Mouse (Mus musculus) heart, adult 11 months (tissue): ENCODE measurements at regions not wholly inside any gene's neighbourhood (a gene's known extent, or its start where the extent isn't known, plus 50 kb on each side); places are given as distances from the start of the nearest gene placed in this dataset.
A peak's percentile ranks its signal among the peaks of the same experiment; 100 is the strongest.

Source experiments
- DNase-seq: peaks from one replicate; pipeline ENCODE4 v3.0.0; 2022

- DNase-seq, result peak; percentile 16
Measured at GRCm38 (mm10) chr1:138771307-138772011, 76.9 kb downstream of the Lhx9 start.

GRCm38 (mm10) chr1:138762876-138763275, 85.5 kb downstream of the Lhx9 start:
- peak; percentile 29 for DNase-seq

GRCm38 (mm10) chr1:138757777-138758176, 90.6 kb downstream of the Lhx9 start:
- peak; percentile 36 for DNase-seq

GRCm38 (mm10) chr1:138733308-138733707, 113.4 kb upstream of the Nek7 start:
- no peak for DNase-seq

GRCm38 (mm10) chr1:138731008-138731407, 111.1 kb upstream of the Nek7 start:
- no peak for DNase-seq

- no peak for DNase-seq
Measured at GRCm38 (mm10) chr1:138729089-138729699, 109.3 kb upstream of the Nek7 start.

- no peak for DNase-seq
Measured at GRCm38 (mm10) chr1:138720728-138721127, 100.8 kb upstream of the Nek7 start.

- DNase-seq, result no peak
Measured at GRCm38 (mm10) chr1:138719297-138719696, 99.4 kb upstream of the Nek7 start.

- DNase-seq, result no peak
Measured at GRCm38 (mm10) chr1:138716991-138717390, 97.0 kb upstream of the Nek7 start.

- no peak for DNase-seq
Measured at GRCm38 (mm10) chr1:138715162-138715561, 95.2 kb upstream of the Nek7 start.

GRCm38 (mm10) chr1:138709229-138709608, 89.3 kb upstream of the Nek7 start:
- DNase-seq, result no peak

GRCm38 (mm10) chr1:138708507-138709228, 88.7 kb upstream of the Nek7 start:
- no peak for DNase-seq

GRCm38 (mm10) chr1:138707913-138708312, 88.0 kb upstream of the Nek7 start:
- no peak for DNase-seq

- DNase-seq, result no peak
Measured at GRCm38 (mm10) chr1:138703291-138703690, 83.3 kb upstream of the Nek7 start.

GRCm38 (mm10) chr1:138689234-138689633, 69.3 kb upstream of the Nek7 start:
- no peak for DNase-seq

- DNase-seq, result no peak
Measured at GRCm38 (mm10) chr1:138686746-138687145, 66.8 kb upstream of the Nek7 start.

GRCm38 (mm10) chr1:138683711-138684110, 63.8 kb upstream of the Nek7 start:
- DNase-seq, result no peak

GRCm38 (mm10) chr1:138681970-138682369, 62.0 kb upstream of the Nek7 start:
- DNase-seq, result no peak

- no peak for DNase-seq
Measured at GRCm38 (mm10) chr1:138674199-138674598, 54.3 kb upstream of the Nek7 start.
